Comparison of ENCODE assay signal across 24 mouse cellular contexts in the genomic region with DNA sequence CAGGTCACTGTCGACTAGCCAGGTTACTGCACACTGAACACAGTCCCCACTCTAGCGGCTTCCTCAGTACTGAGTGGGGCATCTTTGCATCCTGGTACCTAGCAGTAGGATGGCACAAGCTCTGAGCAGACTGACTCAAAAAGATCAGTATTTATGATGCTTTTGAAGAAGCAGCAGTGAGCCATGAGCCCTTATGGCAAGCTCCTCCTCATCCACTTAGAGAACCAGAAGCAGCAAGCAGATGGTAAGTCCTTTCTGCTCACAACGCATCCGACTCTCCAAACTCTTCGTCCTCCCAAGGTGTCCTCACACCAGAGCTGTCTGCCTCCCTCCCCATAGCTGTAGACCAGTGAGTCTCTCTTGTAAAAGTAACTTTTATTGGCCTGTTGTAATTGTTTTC. TPM values are rescaled to one million over a fixed set of nuclear protein-coding genes. Genes with fewer than 3 reads are reported as not detected.
DNase-seq lines count a peak whose midpoint lies in the region; ATAC-seq and TF ChIP-seq lines count a peak whose summit lies in the region.
"Had no signal": no experiment of that assay in that cellular context is flagged by ENCODE, and none has a peak within 500 bp of the region (broad histone marks: within the 10 kb centered on the region; RNA-seq: fewer than 3 reads in every experiment).

No protein-coding gene starts in this region.

- 83% methylated on average over 5 of the region's 5 CpGs for WGBS in heart, embryonic 12.5 days
- 96% methylated on average over 5 of the region's 5 CpGs for WGBS in lung, postnatal 0 days
- 88% methylated on average over 5 of the region's 5 CpGs for WGBS in liver, postnatal 0 days (ENCODE audit: insufficient replicate concordance)

- H3K27ac ChIP-seq in heart, embryonic 12.5 days (ENCODE audit: poor library complexity, severe bottlenecking): no peak overlapping the region
- H3K27ac ChIP-seq in lung, postnatal 0 days (ENCODE audit: low read length): peak overlapping the region; percentile 98
- peak overlapping the region; percentile 99 for H3K27ac ChIP-seq in liver, postnatal 0 days (ENCODE audit: low read depth)
- H3K27ac ChIP-seq: embryonic facial prominence, embryonic 12.5 days; heart, embryonic 13.5 days; hindbrain, embryonic 13.5 days; kidney, embryonic 15.5 days; neural tube, embryonic 13.5 days had no signal

- TF ChIP-seq CTCF in lung, postnatal 0 days (IDR thresholded peaks at IDR 0.05): no peak
- no peak for TF ChIP-seq CTCF in liver, postnatal 0 days (IDR thresholded peaks at IDR 0.05; ENCODE audit: low read depth)

- H3K9me3 ChIP-seq in heart, embryonic 12.5 days (replicated peaks): no peaks in the 10 kb centered on the region
- no peaks in the 10 kb centered on the region for H3K9me3 ChIP-seq in lung, postnatal 0 days (ENCODE audit: low read length)
- H3K9me3 ChIP-seq in liver, postnatal 0 days (ENCODE audit: low read length): no peaks in the 10 kb centered on the region
- H3K9me3 ChIP-seq: embryonic facial prominence, embryonic 12.5 days; heart, embryonic 13.5 days; hindbrain, embryonic 13.5 days; kidney, embryonic 15.5 days; neural tube, embryonic 13.5 days had no signal

- no peak for ATAC-seq in heart, embryonic 12.5 days (ENCODE audit: insufficient number of reproducible peaks, low FRiP score)
- ATAC-seq in lung, postnatal 0 days: no peak
- no peak for ATAC-seq in liver, postnatal 0 days
- ATAC-seq: forebrain, postnatal 0 days; midbrain, embryonic 16.5 days had no signal

- H3K36me3 ChIP-seq in heart, embryonic 12.5 days: peaks cover 27% of the 10 kb centered on the region
- peaks cover 19% of the 10 kb centered on the region; the same call in 1 of the 2 replicates for H3K36me3 ChIP-seq in lung, postnatal 0 days (ENCODE audit: insufficient read depth, low read length)
- peaks cover 45% of the 10 kb centered on the region for H3K36me3 ChIP-seq in liver, postnatal 0 days (replicated peaks; ENCODE audit: insufficient read depth, low read length)

- H3K4me1 ChIP-seq in heart, embryonic 12.5 days (replicated peaks): peaks cover 60% of the 10 kb centered on the region
- H3K4me1 ChIP-seq in lung, postnatal 0 days (ENCODE audit: insufficient read depth, low read depth, low read length): peaks cover 50% of the 10 kb centered on the region
- H3K4me1 ChIP-seq in liver, postnatal 0 days (ENCODE audit: insufficient read depth): peaks cover 72% of the 10 kb centered on the region
- H3K4me1 ChIP-seq: embryonic facial prominence, embryonic 12.5 days had no signal

- no peak overlapping the region for H3K4me2 ChIP-seq in heart, embryonic 12.5 days
- H3K4me2 ChIP-seq in lung, postnatal 0 days (replicated peaks; ENCODE audit: low read depth, low read length): no peak overlapping the region
- H3K4me2 ChIP-seq in liver, postnatal 0 days (ENCODE audit: low read depth, low read length): no peak overlapping the region
- H3K4me2 ChIP-seq: embryonic facial prominence, embryonic 12.5 days; heart, embryonic 13.5 days; hindbrain, embryonic 13.5 days; kidney, embryonic 15.5 days; neural tube, embryonic 13.5 days had no signal

- no peak overlapping the region for H3K4me3 ChIP-seq in heart, embryonic 12.5 days
- no peak overlapping the region for H3K4me3 ChIP-seq in lung, postnatal 0 days (ENCODE audit: low read depth, low read length)
- no peak overlapping the region for H3K4me3 ChIP-seq in liver, postnatal 0 days (ENCODE audit: low read depth, low read length)
- H3K4me3 ChIP-seq: embryonic facial prominence, embryonic 12.5 days; heart, embryonic 13.5 days; hindbrain, embryonic 13.5 days; kidney, embryonic 15.5 days; myocyte; neural tube, embryonic 13.5 days had no signal

- no peak for TF ChIP-seq EP300 in lung, postnatal 0 days (IDR thresholded peaks at IDR 0.05)
- TF ChIP-seq EP300 in liver, postnatal 0 days (IDR thresholded peaks at IDR 0.05; ENCODE audit: low read depth): no peak

- DNase-seq in adrenal gland, adult (ENCODE audit: inconsistent age in 2 of 2, low spot score in 1 of 2): peak; percentile 24 to 51
- DNase-seq in adrenal gland, postnatal 36 days: no peak
- DNase-seq in heart, adult 8-10 months (ENCODE audit: low spot score): no peak
- no peak for DNase-seq in lung, postnatal 0 days (ENCODE audit: low spot score)
- DNase-seq in lung, postnatal 25 days (ENCODE audit: low spot score): no peak
- DNase-seq in liver, postnatal 0 days: no peak
- DNase-seq in testis, postnatal 14 days (ENCODE audit: low spot score): no peak
- DNase-seq: cerebellum, adult 11 months; cerebellum, postnatal 14 days; forebrain, postnatal 0 days; kidney, adult 11 months; kidney, postnatal 36 days; retina, postnatal 1 day; thymus, postnatal 4 days had no signal

- 0 out of 2 replicates have a peak overlapping the region, but pooled peaks have one; percentile 21 for H3K9ac ChIP-seq in heart, embryonic 12.5 days
- H3K9ac ChIP-seq in lung, postnatal 0 days (replicated peaks; ENCODE audit: low read depth): no peak overlapping the region
- no peak overlapping the region for H3K9ac ChIP-seq in liver, postnatal 0 days (replicated peaks)
- H3K9ac ChIP-seq: embryonic facial prominence, embryonic 12.5 days; forebrain, postnatal 0 days; heart, embryonic 13.5 days; hindbrain, embryonic 13.5 days; kidney, embryonic 15.5 days; liver, embryonic 14.5 days; neural tube, embryonic 13.5 days had no signal

- H3K27me3 ChIP-seq in heart, embryonic 12.5 days (replicated peaks): no peaks in the 10 kb centered on the region
- H3K27me3 ChIP-seq in lung, postnatal 0 days (replicated peaks; ENCODE audit: insufficient read depth, low read length): no peaks in the 10 kb centered on the region
- H3K27me3 ChIP-seq in liver, postnatal 0 days (ENCODE audit: insufficient read depth, low read length): no peaks in the 10 kb centered on the region
- H3K27me3 ChIP-seq: embryonic facial prominence, embryonic 12.5 days; heart, embryonic 13.5 days; hindbrain, embryonic 13.5 days; kidney, embryonic 15.5 days; neural tube, embryonic 13.5 days had no signal

RNA-seq across cellular contexts. Expression of a gene that starts 29.3 kb away (rescaled TPM):
- 1 to 10 TPM; 3.0 to 4.0 TPM for total RNA-seq in adrenal gland, postnatal 36 days (2021)
- polyA plus RNA-seq in heart, embryonic 12.5 days (2016; fragmentation: Nextera tagmentation; extraction: Ambion mirVana): 18.9 and 20.8 TPM in 2 replicates
- total RNA-seq in heart, adult 8-10 months (2022): 10 to 100 TPM; 10.3 to 16.2 (median 12.4) TPM
- 204 and 228 TPM in 2 replicates for polyA plus RNA-seq in lung, postnatal 0 days (2015; fragmentation: Nextera tagmentation; extraction: Ambion mirVana)
- 0.56 and 1.0 TPM in 2 replicates for polyA plus RNA-seq in liver, postnatal 0 days (2015; fragmentation: Nextera tagmentation; extraction: Ambion mirVana)
- total RNA-seq: megakaryocyte-erythroid progenitor cell, adult 5-6 weeks had no signal
- polyA plus RNA-seq: myocyte had no signal

RNA-seq across cellular contexts. Expression of a gene that starts 47.2 kb away (rescaled TPM):
- total RNA-seq in adrenal gland, postnatal 36 days (2021): 100 to 1,000 TPM in 1 of 2 experiments, 10 to 100 TPM in 1; 68.4 to 105 TPM
- polyA plus RNA-seq in heart, embryonic 12.5 days (2016; fragmentation: Nextera tagmentation; extraction: Ambion mirVana): 87.7 and 90.9 TPM in 2 replicates
- total RNA-seq in heart, adult 8-10 months (2022): 10 to 100 TPM; 43.3 to 63.6 (median 58.4) TPM
- 214 and 218 TPM in 2 replicates for polyA plus RNA-seq in lung, postnatal 0 days (2015; fragmentation: Nextera tagmentation; extraction: Ambion mirVana)
- polyA plus RNA-seq in liver, postnatal 0 days (2015; fragmentation: Nextera tagmentation; extraction: Ambion mirVana): 39.7 and 40.4 TPM in 2 replicates
- total RNA-seq: megakaryocyte-erythroid progenitor cell, adult 5-6 weeks had no signal

RNA-seq across cellular contexts. Expression of a gene that starts 48.3 kb away (rescaled TPM):
- total RNA-seq in adrenal gland, postnatal 36 days (2021): 10 to 100 TPM; 58.2 to 93.9 TPM
- polyA plus RNA-seq in heart, embryonic 12.5 days (2016; fragmentation: Nextera tagmentation; extraction: Ambion mirVana): 83.0 and 85.9 TPM in 2 replicates
- 10 to 100 TPM; 46.9 to 66.6 (median 51.4) TPM for total RNA-seq in heart, adult 8-10 months (2022)
- 100 and 103 TPM in 2 replicates for polyA plus RNA-seq in lung, postnatal 0 days (2015; fragmentation: Nextera tagmentation; extraction: Ambion mirVana)
- polyA plus RNA-seq in liver, postnatal 0 days (2015; fragmentation: Nextera tagmentation; extraction: Ambion mirVana): 84.2 and 84.4 TPM in 2 replicates

Comparison
In these comparisons a context has a peak if more than half of its experiments do, and no peak if none do; other contexts are left out.
1. DNase-seq: peak in adrenal gland, adult (2 of 2); none in adrenal gland, postnatal 36 days (0 of 2), heart, adult 8-10 months (single experiment), lung, postnatal 0 days (single experiment), lung, postnatal 25 days (single experiment), liver, postnatal 0 days (single experiment) and testis, postnatal 14 days (single experiment).